Mouse (Mus musculus) midbrain, embryonic 16.5 days (tissue): ENCODE results near the gene Agpat1. TPM values are rescaled to one million over a fixed set of nuclear protein-coding genes. Genes with fewer than 3 reads are reported as not detected.

Source experiments
- polyA plus RNA-seq: library from polyadenylated mRNA; unstranded; fragments of >200 nt; fragmentation: Nextera tagmentation; extraction: Ambion mirVana; gene quantifications from 2 replicates; pipeline ENCODE4 v1.2.1, GENCODE M21; 2015

Gene Agpat1
- polyA plus RNA-seq, 1 experiment from 2014 or later = 118 TPM

Other genes starting within 250 kb of the Agpat1 start
- gene Btnl2, start 249.4 kb upstream of the Agpat1 start, polyA plus RNA-seq = 0.06 TPM in 1 of 2 replicates, not detected in the other
- not detected in 2 replicates for gene Btnl1, start 227.1 kb upstream of the Agpat1 start, polyA plus RNA-seq
- gene BC051142, start 205.4 kb upstream of the Agpat1 start, polyA plus RNA-seq = 6.1 and 6.7 TPM in 2 replicates
- gene Btnl4, start 126.9 kb upstream of the Agpat1 start, polyA plus RNA-seq = not detected in 2 replicates
- gene Btnl6, start 86.9 kb upstream of the Agpat1 start, polyA plus RNA-seq = not detected in 2 replicates
- gene Notch4, start 40.0 kb upstream of the Agpat1 start, polyA plus RNA-seq = 5.9 and 6.7 TPM in 2 replicates
- 3.9 and 4.3 TPM in 2 replicates for gene Gpsm3, start 14.5 kb upstream of the Agpat1 start, polyA plus RNA-seq
- 9.4 and 9.7 TPM in 2 replicates for gene Pbx2, start 13.0 kb upstream of the Agpat1 start, polyA plus RNA-seq
- gene Ager, start 6.4 kb upstream of the Agpat1 start, polyA plus RNA-seq = 0.95 and 1.1 TPM in 2 replicates
- 291 and 298 TPM in 2 replicates for gene Rnf5, start 572 bp upstream of the Agpat1 start, polyA plus RNA-seq
- 6.1 and 6.3 TPM in 2 replicates for gene Egfl8, start 11.7 kb downstream of the Agpat1 start, polyA plus RNA-seq
- 19.9 and 21.0 TPM in 2 replicates for gene Ppt2, start 24.2 kb downstream of the Agpat1 start, polyA plus RNA-seq
- 10.3 and 11.5 TPM in 2 replicates for gene Prrt1, start 25.3 kb downstream of the Agpat1 start, polyA plus RNA-seq
- gene Fkbpl, start 40.5 kb downstream of the Agpat1 start, polyA plus RNA-seq = 15.4 and 17.9 TPM in 2 replicates
- gene Atf6b, start 42.9 kb downstream of the Agpat1 start, polyA plus RNA-seq = 119 and 123 TPM in 2 replicates
- 0.14 and 0.15 TPM in 2 replicates for gene Tnxb, start 66.3 kb downstream of the Agpat1 start, polyA plus RNA-seq
- 0.27 and 0.39 TPM in 2 replicates for gene C4b, start 139.6 kb downstream of the Agpat1 start, polyA plus RNA-seq
- not detected in 2 replicates for gene Cyp21a1, start 200.3 kb downstream of the Agpat1 start, polyA plus RNA-seq
- 40.6 and 43.2 TPM in 2 replicates for gene Stk19, start 232.7 kb downstream of the Agpat1 start, polyA plus RNA-seq
- gene Dxo, start 232.8 kb downstream of the Agpat1 start, polyA plus RNA-seq = 73.1 and 73.2 TPM in 2 replicates
- gene Skiv2l, start 245.9 kb downstream of the Agpat1 start, polyA plus RNA-seq = 62.1 and 62.4 TPM in 2 replicates
- gene Nelfe, start 246.1 kb downstream of the Agpat1 start, polyA plus RNA-seq = 79.8 and 86.5 TPM in 2 replicates